Mouse (Mus musculus) left cerebral cortex, adult 2 months (tissue): ENCODE results near the gene Tmem175. TPM values are rescaled to one million over a fixed set of nuclear protein-coding genes. Genes with fewer than 3 reads are reported as not detected.

ENCODE experiments used
- DNase-seq, 2 experiments: peaks; one replicate each; pipeline ENCODE4 v3.0.0; 2021 to 2022; ENCODE audit warnings: low spot score in 2 of 2, mixed read lengths in 1 of 2; ENCODE audit errors: extremely low spot score in 1 of 2
- H3K27ac ChIP-seq: fragments of 200-600 bp; 2 replicates; pipeline ENCODE4 v1.8.1; 2022
- H3K4me3 ChIP-seq: fragments of 200-600 bp; 2 replicates; pipeline ENCODE4 v1.8.1; 2022
- CTCF ChIP-seq: fragments of 200-600 bp; IDR thresholded peaks from 2 replicates; pipeline ENCODE4 v1.8.1; 2022; ENCODE audit warnings: antibody characterized with exemption, mild to moderate bottlenecking, moderate library complexity
- intact Hi-C: fragments of 180-260 bp; cut with DNase I; formaldehyde crosslinking; loops from one replicate; pipeline ENCODE4 v1.15.1; 2025
- total RNA-seq, 2 experiments: library from RNA; stranded (reverse); gene quantifications; 2 replicates each; pipeline ENCODE4 v1.2.3; 2021

Tmem175 gene
- total RNA-seq, 2 experiments from 2014 or later: 40.8 to 43.2 TPM

- Histone ChIP-seq H3K27ac (no peak overlapping the region), H3K4me3 (no peak overlapping the region)
- no peak for TF ChIP-seq CTCF
- intact Hi-C loops: loop anchor here (10.0 kb wide), 1 partner anchor 1449 kb away; the partner anchor contains the start of gene Gtpbp6
- DNase-seq: no peak
Measured at GRCm38 (mm10) chr5:108655381-108655780, 25.8 kb downstream of the Tmem175 start.

- intact Hi-C loops: loop anchor here (10.0 kb wide), 1 partner anchor 1449 kb away; the partner anchor contains the start of gene Gtpbp6
- no peak overlapping the region for H3K4me3 ChIP-seq
- TF ChIP-seq CTCF: no peak
- H3K27ac ChIP-seq: no peak overlapping the region
- no peak for DNase-seq
Measured at GRCm38 (mm10) chr5:108655891-108656650, 26.5 kb downstream of the Tmem175 start.

GRCm38 (mm10) chr5:108657406-108657805 is 27.8 kb downstream of the Tmem175 start:
- H3K27ac ChIP-seq: no peak overlapping the region
- no peak overlapping the region for H3K4me3 ChIP-seq
- no peak for TF ChIP-seq CTCF
- intact Hi-C loops: loop anchor here (10.0 kb wide), 1 partner anchor 1447 kb away; the partner anchor contains the start of gene Gtpbp6
- no peak for DNase-seq

- DNase-seq: no peak
- intact Hi-C loops: loop anchor here (10.0 kb wide), 1 partner anchor 1446 kb away; the partner anchor contains the start of gene Gtpbp6
- H3K4me3 ChIP-seq: no peak overlapping the region
- no peak overlapping the region for H3K27ac ChIP-seq
- TF ChIP-seq CTCF: no peak
Measured at GRCm38 (mm10) chr5:108658611-108659010, 29.0 kb downstream of the Tmem175 start.

GRCm38 (mm10) chr5:108659698-108660631 is 30.4 kb downstream of the Tmem175 start, which contains the start of gene Idua:
Gene Idua (plus strand): TSS chr5:108660331.
- Histone ChIP-seq H3K27ac (peak within 1 kb of the TSS; percentile 88), H3K4me3 (peak within 1 kb of the TSS; percentile 82)
- intact Hi-C loops: loop anchor here (10.0 kb wide), 2 partner anchors 525 to 1445 kb away; partner anchors contain the start of genes Ccdc18, Gtpbp6 and Tmed5
- TF ChIP-seq CTCF: no peak
- DNase-seq: no peak

GRCm38 (mm10) chr5:108660632-108661268 is 31.2 kb downstream of the Tmem175 start:
- intact Hi-C loops: loop anchor here (10.0 kb wide), 1 partner anchor 526 kb away; the partner anchor contains the start of genes Ccdc18 and Tmed5
- peak; percentile 90 to 93 for DNase-seq
- H3K4me3 ChIP-seq: peak overlapping the region; percentile 82
- peak overlapping the region; percentile 88 for H3K27ac ChIP-seq
- TF ChIP-seq CTCF: no peak

GRCm38 (mm10) chr5:108662772-108663171 is 33.2 kb downstream of the Tmem175 start:
- intact Hi-C loops: loop anchor here (10.0 kb wide), 1 partner anchor 528 kb away; the partner anchor contains the start of genes Ccdc18 and Tmed5
- no peak overlapping the region for H3K27ac ChIP-seq
- no peak overlapping the region for H3K4me3 ChIP-seq
- no peak for DNase-seq
- TF ChIP-seq CTCF: no peak

- no peak overlapping the region for H3K27ac ChIP-seq
- no peak overlapping the region for H3K4me3 ChIP-seq
- TF ChIP-seq CTCF: no peak
- intact Hi-C loops: loop anchor here (5.0 to 10.0 kb wide), 2 partner anchors 233 to 530 kb away; partner anchors contain the start of genes Atp5k, Ccdc18 and Tmed5
- DNase-seq: no peak
Measured at GRCm38 (mm10) chr5:108665066-108665465, 35.5 kb downstream of the Tmem175 start.

GRCm38 (mm10) chr5:108667370-108667769 is 37.8 kb downstream of the Tmem175 start:
- intact Hi-C loops: loop anchor here (5.0 to 10.0 kb wide), 2 partner anchors 235 to 533 kb away; partner anchors contain the start of genes Atp5k, Ccdc18 and Tmed5
- H3K4me3 ChIP-seq: no peak overlapping the region
- no peak overlapping the region for H3K27ac ChIP-seq
- DNase-seq: no peak
- peak; percentile 12; the same call in 1 of the 2 replicates for TF ChIP-seq CTCF

GRCm38 (mm10) chr5:108668387-108668932 is 38.9 kb downstream of the Tmem175 start:
- TF ChIP-seq CTCF: no peak
- H3K4me3 ChIP-seq: peak overlapping the region; percentile 54
- intact Hi-C loops: loop anchor here (5.0 to 10.0 kb wide), 2 partner anchors 236 to 534 kb away; partner anchors contain the start of genes Atp5k, Ccdc18 and Tmed5
- H3K27ac ChIP-seq: peak overlapping the region; percentile 99
- DNase-seq: no peak
